Mouse (Mus musculus) kidney, adult 2 months (tissue): ENCODE results near the gene Lmbrd2.

Source experiments
- CTCF ChIP-seq: fragments of 200-500 bp; conservative IDR thresholded peaks from 2 replicates; pipeline ENCODE4 v1.5.1; 2011; ENCODE audit warnings: low read depth, mild to moderate bottlenecking, control low read depth, low read length, moderate library complexity, mixed read lengths; ENCODE audit not compliant: insufficient read depth, insufficient read length
- POLR2A ChIP-seq: fragments of 200-500 bp; IDR thresholded peaks from one replicate; pipeline ENCODE4 v1.6.1; 2011; ENCODE audit warnings: low read depth, low read length, control low read depth

GRCm38 (mm10) chr15:9189796-9190195 is 49.4 kb downstream of the Lmbrd2 start:
- TF ChIP-seq POLR2A = no peak
- no peak for TF ChIP-seq CTCF
